Mouse (Mus musculus) layer of hippocampus, adult 9-11 months (tissue): ENCODE data around the gene Klhdc9.
"Not testable (repeated sequence)": the region's sequence is repeated elsewhere in the genome, so short reads cannot be mapped to it uniquely, and the experiment has no call there.

Source experiments
- DNase-seq: peaks from one replicate; pipeline ENCODE4 v3.0.0; 2022

The Klhdc9 gene

DNA sequence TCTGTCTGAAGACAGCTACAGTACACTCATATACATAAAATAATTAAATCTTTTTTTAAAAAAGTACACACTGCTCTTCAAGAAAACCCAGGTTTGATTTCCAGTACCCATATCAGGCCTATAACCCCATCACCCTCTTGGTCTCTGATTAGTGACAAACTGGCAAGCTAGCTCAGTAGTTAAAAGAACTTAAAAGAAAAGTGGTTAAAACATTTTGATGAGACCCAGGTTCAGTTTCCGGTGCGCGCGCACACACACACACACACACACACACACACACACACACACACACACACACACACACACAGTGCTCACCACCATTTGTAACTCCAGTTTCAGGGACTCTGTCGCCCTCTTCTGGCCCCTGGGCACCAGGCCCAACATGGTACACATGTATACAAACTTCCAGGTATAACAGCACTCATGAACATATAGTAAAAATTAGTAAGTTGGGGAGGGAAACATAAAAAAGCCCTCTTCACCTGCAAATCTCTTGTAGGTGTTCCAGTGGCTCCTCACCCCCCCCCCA is 4.7 kb downstream of the Klhdc9 start:
- no peak for DNase-seq

DNA sequence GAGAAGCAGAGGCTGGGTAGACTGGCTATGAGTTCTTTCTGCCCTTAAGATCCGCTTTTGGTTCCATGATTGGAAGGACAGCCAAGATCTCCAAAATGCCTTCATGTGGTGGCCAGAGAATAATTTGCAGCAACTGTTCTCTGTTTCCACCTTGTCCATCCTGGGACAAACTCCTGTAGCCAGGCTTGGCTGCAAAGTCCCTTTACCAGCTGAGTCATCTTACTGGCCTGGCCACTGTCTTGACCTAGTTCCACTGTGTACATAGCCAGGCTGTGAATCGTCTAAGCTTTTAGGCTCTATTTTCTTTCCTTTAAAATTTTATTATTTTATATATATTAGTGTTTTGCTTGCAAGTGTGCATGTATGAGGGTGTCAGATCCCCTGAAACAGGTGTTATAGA is 11.4 kb downstream of the Klhdc9 start:
- DNase-seq = no peak

DNA sequence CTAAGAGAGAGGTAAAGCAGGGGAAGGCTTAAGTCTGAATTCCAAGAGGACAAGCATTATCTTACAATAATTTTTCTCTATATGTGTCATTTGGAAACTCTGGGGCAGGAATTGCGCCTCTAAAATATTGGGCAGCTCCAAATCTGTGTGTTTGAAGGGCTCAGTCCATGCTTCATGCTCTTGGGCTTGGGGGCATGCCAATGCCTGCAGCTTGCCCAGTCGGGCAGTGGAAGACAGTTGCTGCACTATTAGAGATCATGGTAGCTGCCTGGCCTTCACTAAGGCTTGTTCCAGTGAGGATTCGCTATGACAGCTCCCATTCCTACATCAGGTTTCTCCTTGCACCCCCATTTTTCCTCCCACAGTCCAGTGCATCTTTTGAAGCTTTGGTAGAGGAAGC is 11.9 kb downstream of the Klhdc9 start:
- DNase-seq = no peak

DNA sequence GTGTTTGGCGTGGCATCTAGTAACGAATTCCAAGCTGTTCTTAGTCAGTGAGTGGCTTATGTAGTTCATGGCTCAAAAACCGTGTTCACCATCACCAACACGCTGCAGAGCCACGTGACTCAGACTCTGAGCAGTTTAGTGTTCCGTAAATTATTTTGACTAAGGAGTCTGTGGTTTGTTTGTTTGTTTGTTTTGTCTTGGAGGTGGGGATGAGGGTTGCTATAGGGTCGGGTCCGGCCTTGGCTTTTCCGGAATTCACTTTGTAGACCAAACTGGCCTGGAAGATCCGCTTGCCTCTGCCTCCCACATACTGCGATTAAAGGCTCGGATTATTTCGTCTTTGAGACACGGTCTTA is 14.5 kb downstream of the Klhdc9 start:
- DNase-seq = no peak

DNA sequence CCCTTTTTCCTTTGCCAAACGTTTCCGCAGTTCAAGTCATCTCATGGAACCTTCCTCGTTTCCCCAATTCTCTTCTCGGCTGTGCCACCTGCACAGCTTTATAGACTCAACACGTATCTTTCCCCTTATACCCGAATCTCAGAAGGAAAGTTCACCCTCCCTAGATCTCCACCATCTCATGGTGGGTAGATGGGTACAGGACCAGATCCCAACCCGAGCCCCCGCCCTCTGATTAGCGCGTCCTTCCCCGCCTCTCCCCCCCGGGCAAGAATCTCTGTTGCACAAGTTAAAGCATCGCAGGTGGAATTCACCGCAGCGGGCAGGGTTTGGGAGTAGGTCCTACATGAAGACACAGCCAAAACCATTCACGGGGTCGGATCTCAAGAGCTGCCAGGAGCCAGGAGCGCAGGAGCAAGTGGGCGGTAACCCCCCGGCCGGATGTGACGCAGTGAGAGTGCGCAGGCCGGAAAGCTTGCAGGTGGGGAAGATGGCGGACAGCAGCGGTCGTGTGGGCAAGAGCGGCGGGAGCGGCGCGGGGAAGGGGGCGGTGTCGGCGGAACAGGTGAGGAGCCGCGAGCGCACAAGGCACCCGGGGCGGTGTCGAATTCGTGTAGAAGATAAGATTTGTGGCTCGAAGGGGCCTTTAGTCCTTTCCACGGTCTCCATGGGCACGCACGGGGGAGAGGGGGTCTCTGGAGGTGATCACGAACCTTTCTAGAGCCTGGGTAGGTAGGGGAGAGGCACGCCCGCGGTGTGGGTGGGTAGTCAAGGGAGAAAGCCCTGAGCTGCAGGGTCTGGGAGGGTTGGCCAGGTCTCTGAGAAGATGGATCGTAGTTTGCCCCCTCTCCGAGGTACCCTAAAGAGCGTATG is 15.1 kb downstream of the Klhdc9 start, which contains the start of the genes Nit1 and Pfdn2:
Gene Nit1 (minus strand): TSS at position 422 of the 870 bp plus-strand sequence.
Gene Pfdn2 (plus strand): TSS at position 446 of the 870 bp plus-strand sequence.
- DNase-seq = peak; percentile 91

DNA sequence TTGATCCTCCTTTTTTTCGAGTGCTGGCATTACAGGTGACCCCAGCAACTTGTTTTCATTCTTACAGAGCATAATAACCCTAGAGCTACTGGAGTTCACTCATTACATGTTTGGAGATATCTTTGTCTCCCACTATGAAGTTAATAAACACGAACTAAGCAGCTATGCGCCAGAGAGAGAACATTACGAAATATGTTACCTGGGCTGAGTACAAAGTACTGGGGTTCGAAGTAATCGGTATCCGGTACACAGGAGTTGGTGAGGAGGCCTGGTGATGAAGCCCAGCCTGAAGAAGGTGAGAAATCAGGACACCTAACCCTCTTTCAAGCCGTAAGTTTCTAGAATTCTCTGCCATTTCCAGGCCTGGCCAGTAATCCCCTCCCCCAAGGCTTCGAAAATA is 15.9 kb downstream of the Klhdc9 start:
- DNase-seq = no peak

DNA sequence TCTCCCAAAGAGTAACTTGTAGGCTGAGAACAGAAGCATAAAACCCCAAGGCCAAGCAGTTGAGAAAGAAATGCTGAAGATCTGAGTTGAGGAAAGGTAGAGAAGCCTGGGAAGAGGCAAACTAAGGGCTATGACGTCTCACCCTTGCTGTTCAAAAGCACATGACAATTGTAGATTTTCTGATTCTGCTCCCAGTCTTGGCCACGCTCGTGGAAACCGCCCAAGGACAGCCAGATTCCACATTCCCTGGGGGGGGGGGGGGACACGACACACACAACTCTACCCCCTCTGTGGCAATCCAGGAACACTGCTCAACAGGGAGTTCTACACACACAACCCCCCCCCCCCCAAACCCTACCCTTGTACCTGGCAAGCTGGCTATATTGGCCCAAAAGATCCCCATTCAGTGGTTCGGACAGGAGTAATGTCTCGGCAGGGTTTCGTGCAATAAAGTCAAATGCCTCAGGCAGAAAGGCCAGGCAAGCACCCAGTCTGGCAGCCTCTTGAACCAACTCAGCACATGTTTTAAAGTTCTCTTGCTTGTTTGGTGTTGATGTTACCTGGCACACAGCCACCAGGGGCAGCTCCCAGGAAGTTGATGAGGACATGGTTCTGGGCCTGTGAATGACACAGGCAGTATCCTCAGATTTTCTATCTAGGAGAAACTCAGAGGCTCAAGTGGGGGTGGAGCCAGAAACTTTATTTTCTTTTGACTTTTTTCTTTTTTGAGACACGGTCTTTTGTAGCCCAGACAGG is 16.5 kb downstream of the Klhdc9 start:
- no peak for DNase-seq

DNA sequence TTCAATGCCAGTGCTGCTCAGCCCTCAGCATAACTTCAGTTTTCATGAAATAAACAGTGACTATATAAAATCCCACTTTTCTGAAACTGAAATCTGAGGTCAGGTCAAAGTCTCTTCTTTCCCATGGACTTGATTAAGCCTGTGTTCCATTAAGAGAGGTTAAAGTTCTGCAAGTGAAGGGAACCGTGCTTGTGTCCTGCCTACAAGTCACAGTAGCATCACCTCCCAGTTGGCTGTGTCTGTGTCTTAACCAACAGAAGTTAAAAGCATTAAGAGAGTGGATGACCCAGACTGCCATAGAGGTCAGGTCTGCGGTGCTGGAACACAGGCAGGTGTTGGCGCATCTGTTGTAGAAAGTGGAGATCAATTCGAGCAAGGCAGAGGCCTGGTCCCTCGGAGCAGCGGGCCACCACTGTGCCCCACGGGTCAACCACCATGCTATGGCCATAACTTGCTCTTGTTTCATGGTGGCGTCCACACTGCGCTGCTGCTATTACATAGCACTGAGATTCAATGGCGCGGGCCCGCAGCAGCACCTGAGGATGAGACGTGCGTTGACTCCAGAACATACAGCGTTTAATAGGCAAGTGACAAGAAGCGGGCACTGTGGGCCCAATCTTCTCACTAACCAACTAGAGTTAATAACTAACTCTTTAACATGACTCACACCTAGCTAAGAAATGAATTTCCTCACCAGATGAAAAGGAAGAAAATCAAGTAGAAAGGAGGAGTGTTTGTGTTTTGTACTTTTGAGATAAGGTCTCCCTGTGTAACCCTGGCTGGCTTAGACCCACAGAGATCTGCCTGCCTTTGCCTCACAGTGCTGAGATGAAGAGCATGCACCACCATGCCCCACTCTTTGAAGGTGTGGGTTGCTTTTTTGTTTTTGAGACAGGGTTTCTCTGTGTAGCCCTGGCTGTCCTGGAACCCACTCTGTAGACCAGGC is 18.1 kb downstream of the Klhdc9 start:
- no peak for DNase-seq

DNA sequence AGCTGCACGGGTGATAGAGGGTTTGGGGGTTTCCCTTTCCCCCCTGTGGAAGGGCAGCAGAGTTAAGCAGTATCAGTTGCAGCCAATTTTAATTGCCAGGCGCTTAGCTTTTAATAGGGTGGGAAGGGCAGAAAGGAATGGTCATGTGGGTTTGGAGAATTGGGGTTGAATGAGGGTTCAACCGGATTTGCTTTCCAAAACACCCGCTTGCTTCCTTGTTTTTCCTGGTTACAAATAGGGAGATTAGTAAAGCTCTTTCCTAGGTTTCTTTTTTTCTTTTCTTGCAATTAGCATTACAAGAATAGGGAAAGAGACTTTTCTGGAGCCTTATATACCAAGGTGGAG is 30.4 kb downstream of the Klhdc9 start:
- DNase-seq = no peak

DNA sequence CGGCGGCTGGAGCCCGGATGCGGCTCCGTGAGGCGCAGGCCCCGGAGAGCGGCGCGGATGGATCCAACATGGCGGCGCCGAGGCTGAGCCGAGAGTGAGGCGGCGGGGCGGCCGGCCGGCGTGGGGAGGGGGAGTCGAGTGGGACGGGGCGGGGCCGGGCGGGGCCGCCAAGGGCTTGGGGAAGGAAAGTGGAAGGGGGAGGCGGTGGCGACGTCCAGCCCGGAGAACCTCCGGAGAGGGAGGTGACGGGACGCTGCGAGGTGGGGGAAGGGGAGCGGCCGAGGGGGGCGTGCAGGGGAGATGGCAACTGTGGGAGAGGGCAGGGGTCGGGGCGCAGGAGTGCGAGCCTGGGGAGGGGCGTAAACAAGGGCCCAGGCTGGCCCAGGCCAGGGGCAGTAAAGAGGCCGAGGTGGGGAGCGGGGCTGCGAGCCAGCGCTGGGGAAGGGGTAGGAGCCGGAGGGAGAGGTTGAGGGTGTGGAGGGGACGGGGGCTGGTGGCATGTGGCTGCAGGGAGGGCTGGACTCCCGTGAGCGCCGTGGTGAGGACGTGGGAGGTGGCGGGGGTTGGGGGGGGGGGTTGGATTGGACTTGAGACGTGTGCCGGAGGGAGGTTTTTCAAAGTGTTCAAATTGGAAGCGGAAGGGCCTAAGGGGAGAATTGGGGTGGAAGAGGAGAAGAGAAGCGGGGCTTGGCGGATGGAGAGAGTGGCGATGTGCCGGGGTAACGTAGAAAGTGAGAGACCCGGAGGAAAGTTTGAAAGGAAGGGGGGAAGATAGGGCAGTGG is 31.0 kb downstream of the Klhdc9 start:
- no peak for DNase-seq

DNA sequence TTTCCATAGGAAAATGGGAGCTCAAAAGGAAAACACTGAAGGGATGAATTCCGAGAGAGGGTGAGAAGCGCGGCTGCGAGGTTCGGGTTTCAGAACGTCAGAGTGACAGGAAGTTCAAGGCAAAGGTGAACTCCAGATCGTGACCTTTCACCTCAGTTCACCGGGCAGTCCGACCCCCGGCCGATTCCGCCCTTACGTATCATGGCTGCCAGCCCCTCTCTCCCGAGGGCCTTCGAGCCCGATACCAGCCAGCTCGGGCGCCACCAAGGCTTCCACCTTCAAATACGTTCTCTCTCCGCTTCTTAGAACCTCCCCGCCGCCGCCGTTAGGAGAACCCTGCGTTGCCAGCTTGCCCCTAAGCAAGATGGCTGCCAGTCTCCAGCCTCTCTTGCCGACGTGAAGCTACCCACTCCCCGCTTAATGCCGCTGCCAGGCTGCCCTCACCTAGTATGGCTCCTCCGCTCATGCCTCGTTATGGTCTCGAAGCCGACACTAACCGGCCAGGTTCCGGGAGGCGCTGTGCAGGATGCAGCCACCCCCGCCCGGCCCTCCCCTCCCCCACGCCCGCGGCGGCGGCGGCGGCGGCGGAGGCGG is 31.7 kb downstream of the Klhdc9 start, which contains the start of gene Dedd:
Gene Dedd (plus strand): TSS at position 307 of the 594 bp plus-strand sequence.
- peak; percentile 96 for DNase-seq

DNA sequence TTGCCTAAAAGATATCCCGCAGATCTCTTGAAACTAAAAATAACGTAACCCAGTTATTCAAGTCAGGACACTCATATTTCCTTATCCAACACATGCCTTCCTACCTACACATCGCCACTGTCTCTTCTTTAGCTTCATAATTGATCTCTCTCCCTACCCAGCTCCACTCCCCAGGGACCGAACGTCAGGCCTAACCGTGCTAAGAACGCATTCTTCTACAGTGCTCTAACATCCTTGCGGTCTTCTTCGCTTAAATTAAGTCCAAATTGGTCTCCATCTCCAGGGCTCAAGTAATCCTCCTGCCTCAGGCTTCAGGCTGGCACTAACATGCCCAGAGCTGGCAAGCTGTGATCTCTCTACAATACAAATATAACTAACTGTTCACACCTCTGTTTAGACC is 32.4 kb downstream of the Klhdc9 start:
- DNase-seq = no peak

DNA sequence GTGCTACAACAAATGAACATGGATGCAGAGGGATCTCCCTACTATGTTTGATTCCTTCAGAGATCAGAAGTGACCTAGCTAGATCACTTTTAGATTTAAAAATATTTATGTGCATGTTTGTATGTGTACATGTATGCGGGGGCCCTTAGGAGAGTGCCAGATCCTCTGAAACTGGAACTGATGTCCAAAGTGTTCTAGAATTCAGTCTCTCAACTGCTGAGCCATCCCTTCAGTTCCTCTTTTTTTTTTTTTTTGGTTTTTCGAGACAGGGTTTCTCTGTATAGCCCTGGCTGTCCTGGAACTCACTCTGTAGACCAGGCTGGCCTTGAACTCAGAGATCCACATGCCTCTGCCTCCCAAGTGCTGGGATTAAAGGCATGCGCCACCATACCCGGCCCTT is 34.0 kb downstream of the Klhdc9 start:
- not testable (repeated sequence) for DNase-seq

DNA sequence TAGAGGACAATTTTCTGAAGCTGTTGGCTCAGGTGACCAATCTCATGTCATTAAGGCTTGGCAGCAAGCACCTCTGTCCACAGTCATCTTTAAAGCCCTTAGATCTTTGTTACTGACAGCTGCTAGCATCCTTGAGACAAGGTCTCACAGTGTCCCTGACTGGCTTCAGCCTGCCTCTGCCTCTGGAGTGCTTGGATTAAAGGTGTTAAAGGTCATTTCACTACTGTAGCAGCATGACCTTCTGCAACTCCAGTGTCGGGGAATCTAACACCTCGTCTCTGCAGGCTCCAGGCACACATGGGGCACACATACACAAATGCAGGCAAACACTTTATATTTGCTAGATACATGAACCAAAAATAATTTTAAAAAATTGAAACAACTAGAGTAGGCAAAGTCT is 35.0 kb downstream of the Klhdc9 start:
- no peak for DNase-seq

DNA sequence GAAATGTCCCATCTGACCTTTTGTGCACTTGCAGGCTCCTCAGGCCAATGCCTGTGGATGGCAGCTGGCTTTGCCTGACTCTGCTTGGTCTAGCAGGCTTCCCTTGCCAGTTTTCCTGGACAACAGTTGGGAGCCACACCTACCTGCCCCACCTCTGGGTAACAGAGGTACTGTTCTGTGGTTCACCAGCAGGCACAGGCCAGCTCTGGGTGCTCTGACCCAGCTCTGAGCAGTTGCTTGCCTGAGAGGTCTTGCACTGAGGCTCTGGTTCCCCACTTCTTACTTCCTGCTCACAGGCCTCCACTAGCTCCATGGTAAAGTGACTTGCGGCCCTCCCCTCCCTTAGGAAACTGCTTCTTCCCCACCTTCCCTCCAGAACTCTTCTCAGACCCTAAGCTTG is 38.6 kb downstream of the Klhdc9 start:
- DNase-seq = no peak

DNA sequence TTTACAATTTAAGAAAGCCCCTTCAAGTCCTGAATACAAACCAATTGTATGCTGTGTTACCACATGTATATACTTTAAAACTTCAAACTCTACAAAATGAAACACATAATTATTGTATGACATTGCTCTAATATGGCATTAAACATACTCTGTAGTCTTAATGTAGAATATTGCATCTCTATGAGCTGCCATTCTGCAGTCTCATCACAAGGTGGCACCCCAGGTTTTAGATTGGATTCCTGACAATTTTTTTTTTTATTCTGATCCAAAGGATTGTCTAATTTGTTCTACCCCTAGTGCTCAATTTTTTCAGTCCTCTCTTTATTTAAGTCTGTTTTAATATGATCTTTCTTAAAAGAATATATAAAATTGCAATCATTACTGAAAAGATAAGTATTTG is 39.2 kb downstream of the Klhdc9 start:
- no peak for DNase-seq

DNA sequence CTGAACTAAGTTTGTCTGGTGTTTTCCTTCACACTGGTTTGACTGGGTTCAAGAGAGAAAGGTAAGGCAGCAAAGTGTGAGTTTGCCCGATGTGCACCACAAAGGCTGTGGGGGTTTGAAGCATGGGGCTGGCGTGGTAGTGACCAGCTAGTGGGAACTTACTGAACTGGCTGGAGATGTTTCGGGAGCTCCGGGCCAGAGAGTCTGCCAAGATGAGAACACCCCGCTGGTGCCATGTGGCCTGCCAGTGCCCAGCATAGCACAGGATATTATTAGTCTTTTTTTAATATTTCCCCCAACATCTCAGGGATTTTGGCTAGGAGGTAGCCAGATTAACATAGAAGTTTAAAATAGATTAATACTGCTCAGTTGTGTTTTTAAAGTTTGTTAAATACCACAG is 40.4 kb downstream of the Klhdc9 start:
- DNase-seq = no peak

DNA sequence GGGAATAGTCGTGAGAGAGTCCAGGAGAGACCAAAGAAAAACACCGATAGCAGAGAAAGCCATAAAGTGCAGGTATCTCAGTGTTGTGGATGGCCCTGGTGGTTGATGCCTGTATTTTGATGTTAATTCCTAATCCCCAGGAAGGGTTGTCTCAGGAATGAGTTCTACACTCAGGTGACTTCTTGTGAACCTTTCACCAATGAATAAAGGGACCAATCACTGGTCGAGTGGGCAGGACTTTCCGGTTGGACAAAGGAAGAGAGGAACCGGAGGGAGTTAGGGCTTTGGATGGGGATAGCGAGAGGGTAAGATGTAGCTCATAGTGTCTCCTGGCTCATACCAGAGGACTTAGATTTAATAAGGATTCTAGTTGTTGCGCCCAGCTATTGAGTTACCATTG is 40.9 kb downstream of the Klhdc9 start:
- no peak for DNase-seq

DNA sequence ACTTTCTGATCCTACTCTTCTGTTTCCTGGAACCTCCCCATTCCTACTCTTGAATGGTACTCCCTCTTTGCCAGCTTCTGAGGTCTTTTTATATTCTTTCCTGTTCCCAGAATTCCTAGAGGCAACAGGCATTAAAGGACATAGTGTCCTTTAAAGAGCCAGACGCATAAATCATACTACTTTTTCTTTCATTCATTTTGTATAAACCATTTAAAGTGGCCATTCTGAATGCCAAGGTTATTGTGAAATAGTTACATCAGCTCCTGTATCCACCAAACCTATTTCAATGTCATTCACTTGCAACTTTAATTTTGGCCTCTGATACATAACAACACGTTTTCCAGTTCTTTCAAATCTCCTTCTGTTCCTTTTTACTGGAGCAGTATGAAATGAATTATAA is 51.3 kb downstream of the Klhdc9 start:
- DNase-seq = no peak
